Mouse (Mus musculus) forebrain, embryonic 11.5 days (tissue): ENCODE measurements around the gene Bst1. TPM values are rescaled to one million over a fixed set of nuclear protein-coding genes. Genes with fewer than 3 reads are reported as not detected.
A peak's percentile ranks its signal among the peaks of the same experiment; 100 is the strongest.

ENCODE experiments used
- ATAC-seq: fragments of 200-750 bp; cut with Nextera tagmentation; replicated peaks from 2 replicates; pipeline ENCODE4 v1.8.0; 2017; ENCODE audit warnings: moderate TSS enrichment; ENCODE audit not compliant: low FRiP score
- DNase-seq: peaks from one replicate; pipeline ENCODE4 v3.0.0-alpha.2; 2017; ENCODE audit warnings: low spot score
- H3K27ac ChIP-seq: fragments of 300-500 bp; sonication (generic); 2 replicates; pipeline ENCODE4 v1.5.1; 2014; ENCODE audit warnings: low read depth, low read length
- H3K27me3 ChIP-seq: fragments of 300-500 bp; sonication (generic); 2 replicates; pipeline ENCODE4 v1.6.1; 2014; ENCODE audit warnings: mild to moderate bottlenecking, low read length, mixed read lengths; ENCODE audit not compliant: control insufficient read depth, insufficient read depth
- H3K36me3 ChIP-seq: fragments of 300-500 bp; sonication (generic); 2 replicates; pipeline ENCODE4 v1.6.1; 2014; ENCODE audit warnings: mild to moderate bottlenecking, low read length, moderate library complexity, mixed read lengths; ENCODE audit not compliant: control insufficient read depth, insufficient read depth
- H3K4me1 ChIP-seq: fragments of 300-500 bp; sonication (generic); replicated peaks from 2 replicates; pipeline ENCODE4 v1.6.1; 2014; ENCODE audit warnings: low read length, mixed read lengths; ENCODE audit not compliant: control insufficient read depth, insufficient read depth
- H3K4me2 ChIP-seq: fragments of 300-500 bp; sonication (generic); 2 replicates; pipeline ENCODE4 v1.6.1; 2014; ENCODE audit warnings: low read depth, mild to moderate bottlenecking, low read length, moderate library complexity, mixed read lengths; ENCODE audit not compliant: severe bottlenecking
- H3K4me3 ChIP-seq: fragments of 300-500 bp; sonication (generic); 2 replicates; pipeline ENCODE4 v1.5.1; 2014; ENCODE audit warnings: low read depth, low read length
- H3K9ac ChIP-seq: fragments of 300-500 bp; sonication (generic); 2 replicates; pipeline ENCODE4 v1.6.1; 2014; ENCODE audit warnings: low read length
- H3K9me3 ChIP-seq: fragments of 300-500 bp; sonication (generic); 2 replicates; pipeline ENCODE4 v1.6.1; 2016; ENCODE audit warnings: low read length, mixed read lengths; ENCODE audit not compliant: control insufficient read depth
- WGBS: fragments of 180-500 bp; shearing (Covaris S2); extraction: QIAGEN DNeasy Blood & Tissue Kit; methylation state at CpG from one replicate; pipeline ENCODE4 v1.1.7; 2014; 5-methylcytosine and 5-hydroxymethylcytosine counted together
- polyA plus RNA-seq: library from polyadenylated mRNA; unstranded; fragments of >200 nt; fragmentation: Nextera tagmentation; extraction: Ambion mirVana; gene quantifications from 2 replicates; pipeline ENCODE4 v1.2.1, GENCODE M21; 2014

The Bst1 gene
- not detected in 2 replicates for polyA plus RNA-seq

- Histone ChIP-seq H3K27me3 (no peaks in the 10 kb centered on the region), H3K9ac (no peak within 1 kb of the TSS), H3K27ac (no peak within 1 kb of the TSS), H3K4me3 (no peak within 1 kb of the TSS), H3K9me3 (no peaks in the 10 kb centered on the region), H3K4me2 (no peak within 1 kb of the TSS), H3K4me1 (no peaks in the 10 kb centered on the region), H3K36me3 (no peaks in the 10 kb centered on the region)
- 57% methylated on average over 12 of the region's 12 CpGs for WGBS
- DNase-seq (no peak), ATAC-seq (no peak)
These were observed at the start of gene Bst1 for GRCm38 (mm10) chr5:43818695-43819094. Bst1 (plus strand) TSS chr5:43818885.

- no peak for DNase-seq
- WGBS: 93% methylated on average over 3 of the region's 3 CpGs
- no peak overlapping the region for H3K4me3 ChIP-seq
- H3K27ac ChIP-seq: no peak overlapping the region
- no peaks in the 10 kb centered on the region; the same call in 1 of the 2 replicates for H3K36me3 ChIP-seq
- no peak overlapping the region for H3K4me2 ChIP-seq
- no peak for ATAC-seq
- H3K4me1 ChIP-seq: no peaks in the 10 kb centered on the region
- H3K9me3 ChIP-seq: no peaks in the 10 kb centered on the region
- no peak overlapping the region for H3K9ac ChIP-seq
- H3K27me3 ChIP-seq: no peaks in the 10 kb centered on the region
These were observed 47.9 kb upstream of the Bst1 start for GRCm38 (mm10) chr5:43770618-43771354.

DNA sequence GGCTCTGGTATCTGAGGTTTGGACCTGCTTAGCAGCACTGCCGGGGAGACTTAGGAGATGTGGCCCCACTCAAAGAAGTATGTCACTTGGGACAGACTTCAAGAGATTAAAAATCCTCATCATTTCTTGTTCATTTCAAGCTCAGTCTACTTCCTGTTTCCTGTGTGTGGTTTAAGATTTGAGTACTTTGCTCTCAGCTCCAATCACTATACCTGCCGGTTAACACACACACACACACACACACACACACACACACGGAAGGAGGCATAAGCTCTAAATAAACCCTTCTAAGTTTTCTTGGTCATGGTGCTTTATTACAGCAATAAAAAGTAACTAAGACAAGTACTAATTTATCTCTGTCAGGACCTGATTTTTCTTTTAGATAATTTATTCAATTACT, 47.1 kb upstream of the Bst1 start:
- Histone ChIP-seq H3K9me3 (no peaks in the 10 kb centered on the region), H3K27ac (no peak overlapping the region), H3K9ac (no peak overlapping the region), H3K4me3 (no peak overlapping the region), H3K27me3 (no peaks in the 10 kb centered on the region), H3K4me2 (no peak overlapping the region), H3K36me3 (no peaks in the 10 kb centered on the region; the same call in 1 of the 2 replicates), H3K4me1 (no peaks in the 10 kb centered on the region)
- no peak for ATAC-seq
- no peak for DNase-seq
- WGBS: 95% methylated on average over 3 of the region's 3 CpGs

DNA sequence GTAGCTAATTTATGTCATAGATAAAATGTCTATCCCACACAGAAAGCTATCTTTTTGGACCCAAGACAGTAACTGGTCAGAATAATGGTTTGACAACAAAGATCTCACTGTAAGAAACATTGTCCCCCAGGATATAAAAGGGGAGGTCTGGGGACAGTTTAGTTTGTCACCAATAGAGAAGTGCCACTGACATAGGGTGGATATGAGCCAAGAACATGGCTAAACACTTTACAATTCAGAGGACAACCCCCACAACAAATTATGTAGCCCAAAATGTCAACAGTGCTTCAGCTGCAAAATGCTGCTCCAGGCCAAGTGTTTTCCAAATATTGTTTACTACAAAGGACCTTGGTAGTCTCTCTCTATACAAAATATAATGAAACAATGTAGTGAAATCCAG, 42.3 kb upstream of the Bst1 start:
- Histone ChIP-seq H3K9me3 (no peaks in the 10 kb centered on the region), H3K4me1 (no peaks in the 10 kb centered on the region; the same call in 1 of the 2 replicates), H3K27me3 (no peaks in the 10 kb centered on the region), H3K27ac (no peak overlapping the region), H3K9ac (no peak overlapping the region), H3K36me3 (no peaks in the 10 kb centered on the region), H3K4me3 (no peak overlapping the region), H3K4me2 (no peak overlapping the region)
- ATAC-seq (no peak), DNase-seq (no peak)

DNA sequence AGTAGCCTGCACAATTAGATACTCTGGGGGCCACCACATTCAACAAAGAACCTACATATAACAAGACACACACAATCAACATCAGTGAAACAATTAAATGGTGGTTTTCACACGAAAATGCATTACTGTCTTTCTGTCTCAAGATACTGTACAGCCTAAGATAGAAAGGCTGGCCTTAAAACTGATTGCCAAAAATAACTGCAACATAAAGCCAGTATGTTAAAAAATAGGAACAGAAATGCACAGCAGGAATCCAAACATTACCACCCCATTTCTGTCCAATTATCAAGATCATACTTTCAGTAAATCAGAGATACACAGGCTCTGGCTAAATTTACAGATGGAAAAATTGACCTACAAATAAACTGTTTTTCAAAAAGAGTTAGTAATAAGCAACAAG, 41.7 kb upstream of the Bst1 start:
- H3K36me3 ChIP-seq: no peaks in the 10 kb centered on the region
- H3K27me3 ChIP-seq: no peaks in the 10 kb centered on the region
- no peak overlapping the region for H3K4me2 ChIP-seq
- H3K4me1 ChIP-seq: no peaks in the 10 kb centered on the region; the same call in 1 of the 2 replicates
- DNase-seq (no peak), ATAC-seq (no peak)
- 73% methylated on average over 1 of the region's 1 CpGs for WGBS
- no peak overlapping the region for H3K9ac ChIP-seq
- no peaks in the 10 kb centered on the region for H3K9me3 ChIP-seq
- H3K27ac ChIP-seq: no peak overlapping the region
- H3K4me3 ChIP-seq: no peak overlapping the region

DNA sequence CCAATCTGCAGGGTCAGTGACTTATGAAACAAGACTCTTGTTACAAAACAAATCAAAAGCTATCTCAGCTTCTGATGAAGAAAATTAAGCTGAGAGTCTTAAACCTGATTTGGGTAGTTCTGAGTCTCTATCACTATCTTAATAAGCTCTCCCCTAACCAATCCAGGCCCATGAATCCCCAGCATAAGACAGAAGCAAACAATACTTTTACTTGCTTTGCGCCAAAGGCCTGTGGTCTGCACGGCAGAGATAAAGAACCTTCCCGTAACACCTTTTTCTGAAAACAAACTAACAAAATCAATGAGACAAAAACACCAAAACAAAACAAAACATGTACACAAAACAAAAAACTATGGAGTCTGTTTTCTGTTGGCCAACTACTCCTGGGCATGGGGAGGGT, 40.1 kb upstream of the Bst1 start:
- H3K4me3 ChIP-seq: no peak overlapping the region
- H3K4me2 ChIP-seq: no peak overlapping the region
- no peaks in the 10 kb centered on the region for H3K27me3 ChIP-seq
- H3K4me1 ChIP-seq: peaks cover 4% of the 10 kb centered on the region; the same call in 1 of the 2 replicates
- WGBS: 91% methylated on average over 3 of the region's 3 CpGs
- H3K36me3 ChIP-seq: no peaks in the 10 kb centered on the region
- H3K9me3 ChIP-seq: no peaks in the 10 kb centered on the region
- ATAC-seq (no peak), DNase-seq (no peak)
- H3K27ac ChIP-seq: no peak overlapping the region
- no peak overlapping the region for H3K9ac ChIP-seq

DNA sequence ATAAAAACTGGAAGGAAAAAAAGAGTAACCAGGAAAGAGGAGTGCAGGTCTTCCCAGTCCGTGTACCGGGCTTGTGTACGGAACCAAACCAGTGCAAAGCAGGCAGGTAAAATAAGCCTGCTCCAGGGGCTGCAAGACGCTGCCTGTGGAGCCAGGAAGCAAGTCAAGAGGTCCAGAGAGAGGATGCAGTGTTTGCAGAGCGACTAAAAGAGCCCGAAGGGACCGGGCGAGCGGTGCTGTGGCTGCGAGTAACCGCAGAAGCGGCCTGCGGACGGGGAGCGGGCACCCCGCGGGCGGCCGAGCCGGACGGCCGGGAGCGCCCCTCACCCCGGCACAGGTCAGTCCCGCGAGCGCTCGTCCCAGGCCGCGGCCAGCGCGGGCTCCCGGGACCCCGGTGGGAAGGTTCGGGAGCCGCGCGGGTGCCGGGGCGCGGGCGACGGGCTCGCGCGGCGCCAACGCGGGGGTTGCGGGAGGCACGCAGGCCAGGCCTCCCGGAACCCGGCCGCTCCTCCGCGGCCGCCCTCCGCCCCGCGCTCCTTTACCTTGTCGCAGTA, 37.2 kb upstream of the Bst1 start:
- no peaks in the 10 kb centered on the region for H3K9me3 ChIP-seq
- WGBS: 0% methylated on average over 33 of the region's 61 CpGs
- H3K4me1 ChIP-seq: peaks cover 4% of the 10 kb centered on the region; the same call in 1 of the 2 replicates
- ATAC-seq (peak; percentile 76), DNase-seq (no peak)
- H3K27ac ChIP-seq: peak overlapping the region; percentile 87
- peak overlapping the region; percentile 92 for H3K4me3 ChIP-seq
- H3K36me3 ChIP-seq: no peaks in the 10 kb centered on the region
- no peaks in the 10 kb centered on the region for H3K27me3 ChIP-seq
- peak overlapping the region; percentile 96 for H3K9ac ChIP-seq
- H3K4me2 ChIP-seq: peak overlapping the region; percentile 54

DNA sequence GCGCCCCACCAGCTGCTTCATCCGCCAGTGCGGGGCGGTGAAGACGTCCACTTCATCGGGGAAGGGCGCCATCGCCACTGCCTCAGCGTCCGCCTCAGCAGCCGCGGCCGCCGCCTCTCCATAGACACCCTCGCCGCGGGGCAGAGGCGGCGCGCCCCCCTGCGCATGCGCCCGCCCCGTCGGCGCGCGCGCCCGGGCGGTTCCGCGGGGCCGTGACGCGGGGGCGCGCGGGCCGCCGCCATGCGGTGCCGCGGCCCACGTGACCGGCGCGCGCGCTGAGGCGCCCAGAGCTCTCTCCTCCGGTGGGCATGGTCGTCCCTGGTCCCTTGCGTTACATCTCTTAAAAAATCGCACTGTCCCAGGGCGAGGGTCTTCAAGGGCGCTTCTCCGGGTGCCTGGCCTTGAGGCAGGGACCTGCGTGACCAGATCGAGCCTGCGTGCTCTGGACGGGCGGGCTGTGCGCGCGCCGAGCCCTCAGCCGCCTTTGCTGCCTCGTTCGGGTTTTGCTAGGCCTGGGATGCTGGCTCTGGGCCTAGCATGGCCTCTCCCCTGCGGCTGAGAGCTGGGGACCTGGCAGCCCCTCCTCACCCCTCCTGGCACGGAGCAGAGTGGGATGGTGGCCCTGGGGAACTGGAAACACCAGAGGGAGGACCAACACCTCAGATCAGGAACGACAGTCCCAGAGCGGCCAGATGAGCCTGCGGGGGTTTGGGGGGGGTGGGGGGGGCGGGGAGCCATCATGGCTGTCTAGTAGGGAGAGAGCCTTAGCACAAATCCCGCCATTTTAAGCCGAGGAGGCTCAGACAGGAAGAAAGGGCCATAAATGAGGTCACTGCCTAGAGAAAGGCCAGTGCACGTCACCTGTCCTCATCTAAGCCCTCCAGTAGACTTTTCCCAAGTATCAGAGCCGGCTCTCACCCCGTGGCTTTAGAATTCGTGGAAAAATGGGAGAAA, 36.4 kb upstream of the Bst1 start:
- H3K9me3 ChIP-seq: no peaks in the 10 kb centered on the region
- ATAC-seq (peak; percentile 93), DNase-seq (peak; percentile 88)
- peaks cover 4% of the 10 kb centered on the region; the same call in 1 of the 2 replicates for H3K4me1 ChIP-seq
- H3K27me3 ChIP-seq: no peaks in the 10 kb centered on the region
- peak overlapping the region; percentile 96 for H3K9ac ChIP-seq
- peak overlapping the region; percentile 89 for H3K27ac ChIP-seq
- no peaks in the 10 kb centered on the region for H3K36me3 ChIP-seq
- WGBS: 4% methylated on average over 79 of the region's 82 CpGs
- H3K4me3 ChIP-seq: peak overlapping the region; percentile 92
- peak overlapping the region; percentile 75 for H3K4me2 ChIP-seq
